ENCODE assay signal across 18 mouse cellular contexts in genomic region chr2:167329478-167330262, GRCm38 (mm10). TPM values are rescaled to one million over a fixed set of nuclear protein-coding genes. Genes with fewer than 3 reads are reported as not detected.
DNase-seq lines count a peak whose midpoint lies in the region; ATAC-seq and TF ChIP-seq lines count a peak whose summit lies in the region.
"Had no signal": no experiment of that assay in that cellular context is flagged by ENCODE, and none has a peak within 500 bp of the region (broad histone marks: within the 10 kb centered on the region; RNA-seq: fewer than 3 reads in every experiment).

No protein-coding gene starts in this region.

- intact Hi-C loops in gastrocnemius, adult 2 months (cut with DNase I): no loop called here

- 95% methylated on average over 9 of the region's 9 CpGs for WGBS in neural tube, embryonic 12.5 days
- 92% methylated on average over 9 of the region's 9 CpGs for WGBS in neural tube, embryonic 15.5 days

- H3K9me3 ChIP-seq in neural tube, embryonic 12.5 days: no peaks in the 10 kb centered on the region
- no peaks in the 10 kb centered on the region for H3K9me3 ChIP-seq in neural tube, embryonic 15.5 days (replicated peaks)
- H3K9me3 ChIP-seq: embryonic facial prominence, embryonic 15.5 days; forebrain, embryonic 15.5 days; heart, embryonic 10.5 days; hindbrain, embryonic 15.5 days had no signal

- H3K9ac ChIP-seq in neural tube, embryonic 12.5 days: 0 out of 2 replicates have a peak overlapping the region, but pooled peaks have one; percentile 5
- no peak overlapping the region for H3K9ac ChIP-seq in neural tube, embryonic 15.5 days (replicated peaks)
- H3K9ac ChIP-seq: embryonic facial prominence, embryonic 15.5 days; forebrain, embryonic 15.5 days; hindbrain, embryonic 15.5 days; liver, postnatal 0 days had no signal

- no peak overlapping the region for H3K4me3 ChIP-seq in gastrocnemius, adult 2 months
- no peak overlapping the region for H3K4me3 ChIP-seq in neural tube, embryonic 12.5 days
- no peak overlapping the region for H3K4me3 ChIP-seq in neural tube, embryonic 15.5 days (replicated peaks)
- H3K4me3 ChIP-seq: embryonic facial prominence, embryonic 15.5 days; forebrain, embryonic 15.5 days; heart, embryonic 10.5 days; hindbrain, embryonic 15.5 days had no signal

- H3K36me3 ChIP-seq in neural tube, embryonic 12.5 days: no peaks in the 10 kb centered on the region
- H3K36me3 ChIP-seq in neural tube, embryonic 15.5 days: no peaks in the 10 kb centered on the region
- H3K36me3 ChIP-seq: embryonic facial prominence, embryonic 15.5 days; forebrain, embryonic 15.5 days; heart, embryonic 10.5 days; hindbrain, embryonic 15.5 days had no signal

- peaks cover 46% of the 10 kb centered on the region for H3K4me1 ChIP-seq in neural tube, embryonic 12.5 days
- peaks cover 55% of the 10 kb centered on the region for H3K4me1 ChIP-seq in neural tube, embryonic 15.5 days

- no peaks in the 10 kb centered on the region for H3K27me3 ChIP-seq in neural tube, embryonic 12.5 days (replicated peaks)
- no peaks in the 10 kb centered on the region for H3K27me3 ChIP-seq in neural tube, embryonic 15.5 days (replicated peaks)
- H3K27me3 ChIP-seq: embryonic facial prominence, embryonic 15.5 days; forebrain, embryonic 15.5 days; hindbrain, embryonic 15.5 days had no signal

- H3K27ac ChIP-seq in gastrocnemius, adult 2 months: peak overlapping the region; percentile 86
- H3K27ac ChIP-seq in neural tube, embryonic 12.5 days: no peak overlapping the region
- H3K27ac ChIP-seq in neural tube, embryonic 15.5 days (replicated peaks): 0 out of 2 replicates have a peak overlapping the region, but pooled peaks have one; percentile 0
- H3K27ac ChIP-seq: embryonic facial prominence, embryonic 15.5 days; forebrain, embryonic 15.5 days; heart, embryonic 10.5 days; hindbrain, embryonic 15.5 days; macrophage had no signal

- no peak overlapping the region for H3K4me2 ChIP-seq in neural tube, embryonic 12.5 days (replicated peaks)
- H3K4me2 ChIP-seq in neural tube, embryonic 15.5 days: no peak overlapping the region
- H3K4me2 ChIP-seq: embryonic facial prominence, embryonic 15.5 days; forebrain, embryonic 15.5 days; hindbrain, embryonic 15.5 days had no signal

- DNase-seq in gastrocnemius, adult 2 months: no peak
- DNase-seq in gastrocnemius, postnatal 4 days (ENCODE audit: low spot score in 2 of 2): no peak
- DNase-seq in neural tube, embryonic 10.5 days (ENCODE audit: extremely low spot score, low spot score): no peak
- peak; percentile 64 for DNase-seq in fibroblast of lung, adult 2 months (ENCODE audit: low read depth)
- DNase-seq in thymus, postnatal 14 days: no peak
- no peak for DNase-seq in kidney, adult 18-20 months
- DNase-seq: kidney, postnatal 25 days; liver; liver, postnatal 0 days; thymus, adult 18-20 months had no signal

- ATAC-seq in neural tube, embryonic 12.5 days (ENCODE audit: low FRiP score, low read depth): no peak
- ATAC-seq in neural tube, embryonic 15.5 days (ENCODE audit: low FRiP score): no peak
- ATAC-seq: forebrain, embryonic 15.5 days; liver, postnatal 0 days; lung, postnatal 0 days had no signal

- TF ChIP-seq CTCF in gastrocnemius, adult 2 months (IDR thresholded peaks at IDR 0.05): no peak

RNA-seq across cellular contexts. Expression of gene B4galt5, which starts 19.3 kb away (rescaled TPM):
- total RNA-seq in gastrocnemius, adult 2 months (2021): 10 to 100 TPM in 1 of 2 experiments, 1 to 10 TPM in 1; 7.8 to 10.6 TPM
- 10 to 100 TPM; 40.0 to 41.0 TPM for total RNA-seq in gastrocnemius, postnatal 4 days (2021)
- 24.4 and 25.5 TPM in 2 replicates for polyA plus RNA-seq in neural tube, embryonic 12.5 days (2016; fragmentation: Nextera tagmentation; extraction: Ambion mirVana)
- 19.9 and 28.4 TPM in 2 replicates for polyA plus RNA-seq in neural tube, embryonic 15.5 days (2015; fragmentation: Nextera tagmentation; extraction: Ambion mirVana)
